Mouse (Mus musculus): Measurements from ENCODE around the gene Cradd. TPM values are rescaled to one million over a fixed set of nuclear protein-coding genes. Genes with fewer than 3 reads are reported as not detected.

Gene Cradd
- total RNA-seq (2021): 1 to 10 TPM; 5.6 to 5.9 TPM
- long read RNA-seq, experiment 1, partial matches to known transcripts: 0 of 2 reads
- long read RNA-seq, experiment 1, other reads (novel, unspliced or antisense): 0 of 2 reads
- long read RNA-seq, experiment 2, partial matches to known transcripts: 0 of 2 reads
- long read RNA-seq, experiment 2, other reads (novel, unspliced or antisense): 1 of 2 reads

- Histone ChIP-seq H3K4me3 (peak within 1 kb of the TSS; percentile 90), H3K27ac (peak within 1 kb of the TSS; percentile 98)
- no peak for TF ChIP-seq CTCF (IDR thresholded peaks at IDR 0.05)
- DNase-seq (ENCODE audit: extremely low spot score in 1 of 2, low spot score in 2 of 2): peak; percentile 82 to 86
- intact Hi-C loops (cut with DNase I): loop anchor here (1.0 to 5.0 kb wide), 4 partner anchors 59 to 331 kb away; no protein-coding TSS in a partner anchor
These were observed at the start of gene Cradd for GRCm38 (mm10) chr10:95323393-95324277. TSS of gene Cradd (minus strand) at chr10:95324133.

- H3K4me3 ChIP-seq: no peak overlapping the region
- DNase-seq (ENCODE audit: extremely low spot score in 1 of 2, low spot score in 2 of 2): no peak
- intact Hi-C loops (cut with DNase I): no loop called here
- TF ChIP-seq CTCF (IDR thresholded peaks at IDR 0.05): no peak
- no peak overlapping the region for H3K27ac ChIP-seq
These were observed 49.4 kb upstream of the Cradd start for GRCm38 (mm10) chr10:95373340-95373739.

DNA sequence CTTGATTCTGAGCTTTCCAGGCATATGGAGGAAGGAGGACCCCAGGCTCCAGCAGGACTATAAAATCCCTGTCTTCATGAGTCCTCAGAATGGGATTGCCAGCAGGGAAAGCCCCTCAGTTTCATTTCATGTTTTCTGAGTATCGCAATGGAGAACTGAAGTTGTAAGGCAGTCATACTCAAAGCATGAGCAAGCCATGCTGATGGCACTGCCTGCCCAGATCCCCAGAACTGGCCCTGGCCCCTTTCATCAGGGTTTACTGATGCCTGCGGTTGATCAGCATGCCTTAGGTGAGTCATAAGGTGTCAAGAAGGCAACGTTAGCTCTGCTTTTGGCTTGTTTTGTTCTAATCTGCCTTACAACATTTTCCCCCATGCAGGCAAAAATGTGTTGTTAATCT lies 48.0 kb upstream of the Cradd start:
- intact Hi-C loops (cut with DNase I): no loop called here
- no peak for DNase-seq (ENCODE audit: extremely low spot score in 1 of 2, low spot score in 2 of 2)
- TF ChIP-seq CTCF (IDR thresholded peaks at IDR 0.05): no peak
- no peak overlapping the region for H3K27ac ChIP-seq
- H3K4me3 ChIP-seq: no peak overlapping the region

GRCm38 (mm10) chr10:95369190-95369589 lies 45.3 kb upstream of the Cradd start:
- no peak for TF ChIP-seq CTCF (IDR thresholded peaks at IDR 0.05)
- Histone ChIP-seq H3K27ac (no peak overlapping the region), H3K4me3 (no peak overlapping the region)
- intact Hi-C loops (cut with DNase I): no loop called here
- DNase-seq (ENCODE audit: extremely low spot score in 1 of 2, low spot score in 2 of 2): no peak

GRCm38 (mm10) chr10:95368151-95368550 lies 44.2 kb upstream of the Cradd start:
- intact Hi-C loops (cut with DNase I): no loop called here
- TF ChIP-seq CTCF (IDR thresholded peaks at IDR 0.05): no peak

DNA sequence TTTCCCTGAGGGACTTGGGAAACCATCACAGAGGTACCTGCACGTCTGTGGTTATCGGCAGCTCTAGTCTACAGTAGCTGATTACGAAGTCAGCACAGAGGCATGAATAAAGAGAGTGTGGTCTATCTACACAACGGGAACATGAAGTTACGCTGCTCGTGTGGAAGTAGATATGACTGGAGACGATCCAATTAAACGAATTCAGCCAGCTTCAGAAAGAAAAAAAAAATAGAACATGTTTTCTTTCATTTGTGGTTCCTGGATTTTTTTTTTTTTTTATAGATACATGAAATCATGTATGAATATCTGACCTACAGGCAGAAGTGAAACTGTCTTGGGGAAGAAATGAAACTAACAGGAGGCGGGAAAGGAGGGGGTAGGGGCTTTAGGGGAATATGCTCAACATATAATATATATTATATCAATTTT lies 43.7 kb upstream of the Cradd start:
- Histone ChIP-seq H3K27ac (no peak overlapping the region), H3K4me3 (no peak overlapping the region)
- intact Hi-C loops (cut with DNase I): no loop called here
- TF ChIP-seq CTCF (IDR thresholded peaks at IDR 0.05): no peak
- no peak for DNase-seq (ENCODE audit: extremely low spot score in 1 of 2, low spot score in 2 of 2)

More at GRCm38 (mm10) chr10:95368151-95368550, 44.2 kb upstream of the Cradd start:
- Histone ChIP-seq H3K27ac (no peak overlapping the region), H3K4me3 (no peak overlapping the region)
- no peak for DNase-seq (ENCODE audit: extremely low spot score in 1 of 2, low spot score in 2 of 2)

GRCm38 (mm10) chr10:95367241-95367640 lies 43.3 kb upstream of the Cradd start:
- Histone ChIP-seq H3K4me3 (no peak overlapping the region), H3K27ac (no peak overlapping the region)
- intact Hi-C loops (cut with DNase I): no loop called here
- DNase-seq (ENCODE audit: extremely low spot score in 1 of 2, low spot score in 2 of 2): no peak
- no peak for TF ChIP-seq CTCF (IDR thresholded peaks at IDR 0.05)

DNA sequence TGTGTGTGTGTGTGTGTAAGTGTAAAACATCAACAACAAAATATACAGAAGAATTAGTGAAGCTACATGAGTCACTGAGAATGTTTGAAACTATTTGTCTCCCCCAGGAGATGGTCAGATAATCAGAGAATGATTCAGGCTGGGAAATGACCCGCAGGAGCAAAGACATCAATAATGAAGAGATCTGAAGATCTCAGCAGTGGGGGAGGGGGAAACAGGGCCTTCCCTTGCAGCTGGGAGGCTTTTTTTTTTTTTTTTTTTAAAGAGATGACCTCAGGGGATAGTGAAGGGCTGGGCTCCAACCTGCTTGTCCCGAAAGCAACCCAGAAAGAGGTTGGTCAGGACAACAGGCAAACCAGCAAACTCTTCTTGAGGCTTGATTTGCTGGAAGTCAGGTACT lies 38.4 kb upstream of the Cradd start:
- DNase-seq (ENCODE audit: extremely low spot score in 1 of 2, low spot score in 2 of 2): no peak

DNA sequence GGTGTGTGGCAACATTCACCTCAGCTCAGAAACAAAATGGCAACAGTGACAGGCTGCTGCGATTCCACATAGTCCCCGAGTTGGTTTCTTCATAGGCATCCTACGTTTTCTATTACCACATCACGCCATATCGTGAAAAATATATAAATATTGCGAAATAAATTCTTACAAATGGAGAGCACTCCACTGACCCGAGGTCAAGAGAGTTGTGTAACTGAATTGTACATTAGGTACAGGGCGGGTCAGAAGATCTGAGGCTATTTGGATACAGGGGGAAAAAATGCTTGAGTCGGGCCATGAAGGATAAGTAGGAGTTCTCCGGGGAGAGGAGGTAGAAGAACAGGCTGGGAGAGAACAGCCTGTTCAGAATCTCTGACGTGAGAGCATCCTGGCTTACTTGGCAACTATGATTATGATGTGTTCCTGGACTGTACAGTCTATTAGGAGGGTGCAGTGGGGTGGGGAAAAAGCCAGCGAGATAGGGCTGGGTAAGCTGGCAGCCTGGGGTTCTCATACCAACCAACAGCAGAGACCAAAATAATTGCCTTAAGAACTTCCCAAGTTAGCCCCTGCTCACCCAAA lies 37.4 kb upstream of the Cradd start:
- no peak overlapping the region for H3K4me3 ChIP-seq
- intact Hi-C loops (cut with DNase I): no loop called here
- TF ChIP-seq CTCF (IDR thresholded peaks at IDR 0.05): no peak
- no peak overlapping the region for H3K27ac ChIP-seq
- no peak for DNase-seq (ENCODE audit: extremely low spot score in 1 of 2, low spot score in 2 of 2)

More for the DNA sequence above, 38.4 kb upstream of the Cradd start:
- TF ChIP-seq CTCF (IDR thresholded peaks at IDR 0.05): no peak
- Histone ChIP-seq H3K4me3 (no peak overlapping the region), H3K27ac (no peak overlapping the region)
- intact Hi-C loops (cut with DNase I): no loop called here

DNA sequence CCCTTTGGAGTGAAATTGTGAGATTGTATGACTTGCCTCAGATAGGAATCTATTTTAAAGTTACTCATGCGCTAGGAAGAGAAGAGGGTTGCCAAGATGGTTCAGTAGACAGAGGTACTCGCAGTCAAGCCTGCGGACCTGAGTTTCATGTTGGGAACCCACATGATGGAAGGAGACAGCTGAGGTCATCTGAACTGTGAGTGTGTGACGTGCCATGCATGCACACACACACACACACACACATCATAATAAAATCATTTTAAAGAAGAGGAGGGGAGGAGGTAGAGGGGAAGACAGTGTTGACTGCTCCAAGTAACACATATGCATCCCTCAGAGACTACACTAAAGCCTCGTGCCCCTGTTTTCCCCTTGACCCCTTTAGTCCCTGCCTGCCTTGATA lies 36.1 kb upstream of the Cradd start:
- H3K4me3 ChIP-seq: no peak overlapping the region
- TF ChIP-seq CTCF (IDR thresholded peaks at IDR 0.05): no peak
- intact Hi-C loops (cut with DNase I): no loop called here
- no peak for DNase-seq (ENCODE audit: extremely low spot score in 1 of 2, low spot score in 2 of 2)
- H3K27ac ChIP-seq: no peak overlapping the region

DNA sequence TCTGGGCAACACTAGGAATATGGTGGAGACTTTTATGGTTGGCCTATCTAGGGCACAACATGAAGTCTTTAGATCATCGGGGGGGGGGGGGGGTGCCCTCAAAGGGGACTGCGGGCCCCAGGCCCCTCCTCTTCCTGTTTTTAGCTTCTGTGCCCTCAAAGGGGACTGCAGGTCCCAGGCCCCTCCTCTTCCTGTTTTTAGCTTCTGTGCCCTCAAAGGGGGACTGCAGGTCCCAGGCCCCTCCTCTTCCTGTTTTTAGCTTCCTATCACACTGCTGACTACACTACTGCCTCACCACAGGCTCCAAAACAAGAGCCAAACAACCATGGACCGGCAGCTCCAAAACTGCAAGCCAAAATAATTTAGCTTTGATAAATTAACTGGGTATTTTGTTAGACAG lies 33.8 kb upstream of the Cradd start:
- no peak for TF ChIP-seq CTCF (IDR thresholded peaks at IDR 0.05)
- no peak for DNase-seq (ENCODE audit: extremely low spot score in 1 of 2, low spot score in 2 of 2)
- no peak overlapping the region for H3K4me3 ChIP-seq
- H3K27ac ChIP-seq: no peak overlapping the region
- intact Hi-C loops (cut with DNase I): no loop called here

DNA sequence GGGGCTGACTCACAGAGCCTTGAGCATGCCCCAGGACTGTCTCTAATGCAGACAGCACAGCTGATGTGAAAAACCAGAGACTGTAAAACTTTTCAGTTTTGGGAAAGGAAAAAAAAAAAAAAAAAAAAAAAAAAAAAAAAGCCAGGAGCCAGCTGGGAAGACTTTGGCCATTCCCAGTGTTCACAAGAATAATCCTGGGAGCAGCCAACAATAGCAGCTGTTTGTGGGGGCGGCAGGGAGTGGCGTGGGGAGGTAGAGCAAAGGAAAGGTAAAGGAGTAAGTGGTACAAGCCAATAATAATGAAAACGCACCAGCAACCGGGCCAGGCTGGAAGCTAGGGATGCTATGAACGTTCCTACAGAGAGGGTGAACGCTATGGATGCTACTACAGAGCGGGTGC lies 32.8 kb upstream of the Cradd start:
- intact Hi-C loops (cut with DNase I): no loop called here
- Histone ChIP-seq H3K27ac (no peak overlapping the region), H3K4me3 (no peak overlapping the region)
- no peak for DNase-seq (ENCODE audit: extremely low spot score in 1 of 2, low spot score in 2 of 2)
- TF ChIP-seq CTCF (IDR thresholded peaks at IDR 0.05): no peak
